Mouse (Mus musculus) T-helper 1 cell (primary cell): ENCODE results near the gene Lrch4.

Source experiments
- in situ Hi-C: fragments of 300-600 bp; cut with MboI, MseI; formaldehyde crosslinking; loops from one replicate; pipeline ENCODE4 v1.15.1; 2025; ENCODE audit warnings: high pct_unique_total_duplicates

The Lrch4 gene

GRCm38 (mm10) chr5:137628498-137629305 lies at the start of gene Lrch4, which contains the start of the genes Fbxo24 and Gm20605:
Lrch4 (plus strand) TSS chr5:137629121.
Fbxo24 (minus strand) TSS chr5:137629002.
Gm20605 (plus strand) TSS chr5:137629175.
- in situ Hi-C loops: loop anchor here (10.0 kb wide), 1 partner anchor 816 kb away; the partner anchor contains the start of gene Zfp157

GRCm38 (mm10) chr5:137580246-137580645 lies 48.7 kb upstream of the Lrch4 start:
- in situ Hi-C loops: no loop called here

DNA sequence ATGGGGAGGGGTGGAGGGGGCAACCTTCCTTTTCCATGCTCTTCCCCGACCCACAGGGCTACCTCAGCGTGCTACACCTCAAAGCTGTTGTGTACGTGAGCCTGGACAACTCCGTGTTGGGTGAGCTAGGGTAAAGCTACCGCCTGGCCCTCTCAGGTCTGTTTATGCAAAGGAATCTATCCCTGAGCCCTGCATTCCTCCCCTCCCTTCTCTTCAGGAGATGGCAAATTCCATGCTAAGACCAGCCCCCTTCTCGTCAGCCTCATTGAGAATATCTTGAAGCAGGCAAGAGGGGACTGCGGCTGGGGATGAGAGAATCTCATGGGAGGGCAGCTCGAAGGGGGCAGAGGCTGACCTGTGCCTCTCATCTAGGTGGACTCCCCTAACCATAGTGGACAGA lies 46.2 kb upstream of the Lrch4 start:
- in situ Hi-C loops: no loop called here

- in situ Hi-C loops: no loop called here
Measured at GRCm38 (mm10) chr5:137583670-137584169, 45.2 kb upstream of the Lrch4 start.

- in situ Hi-C loops: no loop called here
Measured at GRCm38 (mm10) chr5:137584976-137585375, 43.9 kb upstream of the Lrch4 start.

- in situ Hi-C loops: no loop called here
Measured at GRCm38 (mm10) chr5:137590507-137590906, 38.4 kb upstream of the Lrch4 start.

DNA sequence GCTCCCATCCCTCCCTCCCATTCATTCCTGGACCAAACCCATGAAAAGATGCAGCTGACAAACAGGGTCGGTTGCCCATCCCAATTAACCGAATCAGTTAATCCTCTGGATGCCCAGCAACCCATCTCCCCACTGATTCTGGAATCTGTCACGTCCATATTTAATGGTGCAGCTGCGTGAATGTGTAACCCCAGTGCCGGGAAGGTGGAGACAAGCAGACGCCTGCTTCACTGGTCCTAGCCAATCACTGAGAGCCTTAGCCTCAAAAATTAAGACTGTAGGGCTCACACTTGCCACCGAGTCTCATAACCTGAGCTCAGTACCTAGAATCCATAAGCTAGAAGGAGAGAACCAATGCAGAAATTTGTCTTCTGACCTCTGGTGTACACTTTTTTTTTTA lies 33.0 kb upstream of the Lrch4 start:
- in situ Hi-C loops: no loop called here

GRCm38 (mm10) chr5:137596601-137597261 lies 32.2 kb upstream of the Lrch4 start:
- in situ Hi-C loops: no loop called here

DNA sequence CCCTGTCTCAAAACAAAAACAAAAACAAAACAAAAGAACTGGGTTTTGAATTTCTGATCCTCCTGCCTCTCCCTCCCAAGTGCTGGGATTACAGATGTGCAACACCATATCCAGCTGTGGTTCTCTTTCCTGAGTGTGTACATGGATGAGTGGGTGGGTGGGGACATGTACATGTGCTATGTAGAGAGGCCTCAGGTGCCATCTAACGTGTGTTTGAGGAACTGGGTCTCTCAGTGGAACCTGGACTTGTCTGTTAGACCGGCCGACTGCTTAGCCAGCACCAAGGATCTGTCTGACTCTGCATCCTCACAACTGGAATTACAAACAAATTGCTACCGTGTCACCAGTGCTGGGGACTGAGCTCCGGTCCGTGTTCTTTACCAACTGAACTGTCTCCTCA lies 31.3 kb upstream of the Lrch4 start:
- in situ Hi-C loops: no loop called here

- in situ Hi-C loops: no loop called here
Measured at GRCm38 (mm10) chr5:137598100-137598826, 30.7 kb upstream of the Lrch4 start.

DNA sequence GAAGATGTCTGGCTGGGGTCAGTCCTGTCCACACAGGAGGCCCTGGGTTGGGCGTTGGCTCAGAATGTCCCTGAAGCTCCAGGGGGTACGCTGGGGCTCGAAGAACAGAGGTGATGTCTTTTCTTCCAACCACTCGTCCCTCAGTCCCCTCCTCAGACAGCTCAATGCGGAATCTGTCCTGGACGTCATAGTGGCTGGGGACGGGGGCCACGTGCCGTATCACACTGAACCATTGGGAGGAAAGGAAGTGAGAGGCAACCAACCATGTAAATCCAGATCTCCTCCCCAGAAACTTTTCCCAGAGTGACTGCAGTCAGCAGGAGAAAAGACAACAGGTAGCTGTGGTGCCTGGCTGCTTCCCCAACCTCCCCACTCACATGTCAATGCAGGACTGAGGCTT lies 29.3 kb upstream of the Lrch4 start:
- in situ Hi-C loops: no loop called here

DNA sequence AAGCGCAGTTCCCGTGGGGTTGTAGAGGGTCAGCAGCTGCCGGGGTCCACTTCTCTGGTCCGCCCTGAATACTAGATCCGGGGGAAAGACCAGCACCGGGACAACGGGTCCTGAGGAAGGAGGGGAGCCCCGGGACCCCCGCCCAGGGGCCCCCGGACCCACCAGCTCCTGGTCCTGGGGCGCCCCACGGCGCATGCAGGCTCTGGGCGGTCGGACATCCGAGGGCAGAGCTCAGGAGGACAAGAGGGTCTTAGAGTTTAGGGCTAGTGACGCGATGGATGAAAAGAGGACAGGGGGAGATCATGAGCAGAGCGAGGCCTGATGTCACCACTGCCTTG lies 28.7 kb upstream of the Lrch4 start:
- in situ Hi-C loops: no loop called here

DNA sequence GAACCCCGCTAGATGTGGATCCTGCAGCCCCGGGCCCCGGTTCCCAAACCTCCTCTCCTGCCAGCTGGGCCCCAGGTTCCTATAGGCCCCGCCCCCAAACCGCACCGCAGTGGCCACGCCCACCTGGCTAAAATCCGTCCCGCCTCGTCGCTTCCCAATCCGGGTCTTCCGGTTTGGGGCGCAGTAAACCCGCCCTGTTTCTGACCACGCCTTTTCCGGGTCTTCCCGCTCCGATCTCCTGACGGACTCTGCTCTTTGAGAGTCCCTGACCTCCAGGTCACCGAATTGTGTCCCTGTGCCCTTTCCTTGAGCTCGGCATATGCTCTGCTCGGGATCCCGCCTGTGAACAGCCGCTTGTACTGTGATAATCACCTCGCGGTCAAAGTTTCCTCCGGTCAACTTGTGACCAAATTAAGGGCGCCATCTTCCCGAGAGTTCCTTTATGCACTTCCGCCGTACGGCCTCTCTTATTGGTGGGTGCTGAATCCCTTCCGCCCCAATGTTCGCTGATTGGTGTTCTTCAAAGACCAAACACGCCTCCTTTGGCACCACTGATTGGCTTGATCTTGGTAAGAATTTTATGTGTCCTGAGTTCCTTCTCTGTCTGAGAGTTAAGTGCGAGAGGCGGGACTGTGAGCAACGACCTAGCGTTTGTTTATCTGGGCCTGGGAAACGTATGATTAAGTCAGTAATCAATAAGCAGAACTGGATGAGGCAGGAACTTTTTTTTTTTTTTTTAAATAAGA lies 28.1 kb upstream of the Lrch4 start, which contains the start of gene Mospd3:
Mospd3 (minus strand) TSS at position 440 of the 746 bp plus-strand sequence.
- in situ Hi-C loops: no loop called here

DNA sequence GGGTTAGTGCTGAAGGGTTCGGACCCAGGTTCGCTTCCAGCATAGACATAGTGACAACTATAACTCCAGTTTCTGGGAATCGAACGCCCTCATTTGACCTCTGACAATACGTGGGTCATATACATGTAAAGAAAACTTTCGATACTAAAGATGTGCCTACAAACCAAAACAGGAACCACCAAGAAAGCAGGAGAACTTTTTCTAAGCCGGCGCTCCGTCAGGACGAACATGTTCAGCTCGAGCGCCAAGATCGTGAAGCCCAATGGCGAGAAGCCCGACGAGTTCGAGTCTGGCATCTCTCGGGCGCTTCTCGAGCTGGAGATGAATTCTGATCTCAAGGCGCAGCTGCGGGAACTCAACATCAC lies 27.6 kb upstream of the Lrch4 start:
- in situ Hi-C loops: no loop called here

DNA sequence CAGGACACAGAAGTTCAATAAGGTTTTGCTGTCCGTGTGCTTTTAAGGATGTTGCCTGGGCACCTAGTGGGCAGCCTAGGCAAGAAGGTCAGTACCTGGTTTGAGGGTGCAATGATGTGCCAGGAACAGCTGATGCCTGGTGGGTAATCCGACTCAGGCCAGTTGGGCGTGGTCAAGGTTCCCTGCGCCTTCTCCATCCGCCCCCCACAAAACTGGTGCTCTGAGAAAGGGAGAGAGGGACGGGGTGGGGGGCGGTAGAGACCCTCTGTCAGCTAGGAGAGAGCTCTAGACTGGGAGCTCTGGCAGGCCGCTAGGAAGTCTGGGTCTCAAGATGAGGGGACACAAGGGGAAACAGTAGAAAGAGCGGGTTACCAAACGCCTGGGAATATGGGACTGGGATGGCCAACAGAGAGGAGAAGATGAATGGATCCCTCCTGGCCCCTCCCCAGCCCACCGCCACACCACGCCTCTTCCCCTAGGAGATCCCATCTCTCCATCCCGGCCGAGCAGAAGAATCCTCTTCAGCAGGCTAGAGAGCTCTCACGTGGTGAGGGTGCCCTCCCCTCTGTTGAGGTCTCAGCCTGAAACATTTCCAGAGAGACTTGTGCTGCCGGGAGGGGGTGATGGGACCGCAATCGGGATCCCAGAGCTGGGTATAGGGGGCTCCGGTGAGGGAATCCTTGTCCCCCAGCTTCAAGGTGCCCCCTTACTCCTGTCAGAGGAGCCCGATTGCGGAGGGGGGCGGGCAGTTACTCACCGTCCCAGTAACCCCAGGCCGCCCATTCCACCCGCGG lies 20.9 kb upstream of the Lrch4 start:
- in situ Hi-C loops: no loop called here

DNA sequence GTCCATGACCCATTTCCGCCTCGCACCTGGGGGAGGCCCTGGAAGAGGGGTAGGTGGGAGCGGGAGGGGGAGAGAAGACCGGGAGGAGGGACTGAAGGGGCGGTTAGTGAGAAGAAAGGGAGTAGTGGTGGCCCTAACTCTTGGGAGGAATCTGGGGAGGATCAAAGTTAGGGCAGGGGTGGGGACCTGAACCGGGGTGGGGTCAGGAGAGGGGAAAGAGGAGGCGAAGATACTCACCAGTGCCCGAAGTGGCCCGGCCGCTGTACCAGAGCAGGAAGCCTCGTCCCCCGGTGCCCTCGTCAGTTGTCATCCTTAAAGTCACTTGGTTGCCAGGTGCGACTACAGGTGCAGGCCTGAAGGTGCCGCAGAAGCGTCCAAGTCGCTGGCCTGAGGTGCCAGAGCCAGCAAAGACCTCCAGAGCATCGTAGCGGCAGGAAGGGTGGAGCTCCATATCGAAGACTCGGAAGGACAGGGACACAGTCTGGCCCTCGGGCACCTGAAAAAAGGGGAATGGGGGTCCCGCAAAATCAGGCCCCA lies 20.2 kb upstream of the Lrch4 start:
- in situ Hi-C loops: no loop called here

DNA sequence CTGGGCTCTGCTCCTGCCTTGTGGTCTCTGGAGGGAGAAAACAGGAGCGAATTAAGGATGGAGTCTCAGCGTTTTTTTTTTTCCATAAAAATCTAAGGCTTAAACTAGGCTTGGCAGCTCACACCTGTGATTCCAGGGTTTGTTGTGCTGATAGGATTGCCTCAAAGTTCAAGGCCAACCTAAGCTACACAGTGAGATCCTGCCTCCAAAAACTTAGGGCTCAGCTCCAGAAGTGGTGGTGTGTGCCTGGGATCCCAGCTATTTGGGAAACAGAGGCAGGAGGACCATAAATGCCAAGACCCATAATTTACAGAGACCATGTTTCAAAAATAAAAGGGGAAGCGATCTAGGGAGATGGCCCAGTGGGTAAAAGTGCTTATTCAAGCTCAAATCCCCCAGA lies 19.6 kb upstream of the Lrch4 start:
- in situ Hi-C loops: no loop called here

DNA sequence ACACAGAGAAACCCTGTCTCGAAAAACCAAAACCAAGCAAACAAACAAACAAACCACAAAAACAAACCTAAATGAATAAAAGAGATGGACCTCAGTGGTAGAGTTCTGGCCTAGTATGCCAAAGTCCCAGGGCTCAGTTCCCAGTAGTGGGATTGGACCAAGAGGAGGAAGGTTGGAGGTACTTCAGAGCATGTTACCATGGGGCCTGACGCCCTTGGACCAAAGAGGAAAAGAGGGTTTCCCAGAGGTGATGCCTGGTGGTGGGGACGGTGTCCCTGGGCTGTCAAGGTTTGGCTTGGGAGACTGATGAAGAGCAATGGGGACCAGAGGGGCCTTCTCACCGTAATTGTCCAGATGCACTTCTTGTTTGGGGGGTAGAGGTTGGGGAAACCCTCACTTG lies 18.9 kb upstream of the Lrch4 start:
- in situ Hi-C loops: no loop called here

GRCm38 (mm10) chr5:137610548-137611244 lies 18.2 kb upstream of the Lrch4 start:
- in situ Hi-C loops: no loop called here

- in situ Hi-C loops: no loop called here
Measured at GRCm38 (mm10) chr5:137611245-137611602, 17.7 kb upstream of the Lrch4 start.
